Mouse (Mus musculus) stomach, postnatal 0 days (tissue): Measurements from ENCODE around the gene S100a2.

Experiments
- CTCF ChIP-seq: IDR thresholded peaks from 2 replicates; pipeline ENCODE4 v1.5.1; 2016; ENCODE audit warnings: antibody characterized with exemption, low read depth, mild to moderate bottlenecking, moderate library complexity
- EP300 ChIP-seq: optimal IDR thresholded peaks from 2 replicates; pipeline ENCODE3; 2016; ENCODE audit warnings: antibody characterized with exemption

- TF ChIP-seq CTCF = no peak
- no peak for TF ChIP-seq EP300
Observed at GRCm38 (mm10) chr3:90586016-90586643, 3.9 kb upstream of the S100a2 start.
